Mouse (Mus musculus) stomach, embryonic 14.5 days (tissue): Measurements from ENCODE around the gene Gm20509. TPM values are rescaled to one million over a fixed set of nuclear protein-coding genes. Genes with fewer than 3 reads are reported as not detected.

ENCODE experiments used
- ATAC-seq: fragments of 200-750 bp; cut with Nextera tagmentation; 2 replicates; pipeline ENCODE4 v1.8.0; 2017; ENCODE audit warnings: low read depth, moderate TSS enrichment; ENCODE audit not compliant: insufficient number of reproducible peaks, insufficient read depth, low FRiP score
- H3K27ac ChIP-seq: fragments of 300-500 bp; sonication (generic); 2 replicates; pipeline ENCODE4 v1.5.1; 2014; ENCODE audit warnings: mild to moderate bottlenecking, low read length, moderate library complexity, mixed read lengths
- H3K27me3 ChIP-seq: fragments of 300-500 bp; sonication (generic); 2 replicates; pipeline ENCODE4 v1.6.1; 2014; ENCODE audit warnings: low read length, control low read depth, mixed read lengths; ENCODE audit not compliant: control insufficient read depth, insufficient read depth
- H3K36me3 ChIP-seq: fragments of 300-500 bp; sonication (generic); 2 replicates; pipeline ENCODE4 v1.6.1; 2014; ENCODE audit warnings: mild to moderate bottlenecking, control low read depth, low read length, moderate library complexity, mixed read lengths; ENCODE audit not compliant: control insufficient read depth, insufficient read depth
- H3K4me1 ChIP-seq: fragments of 300-500 bp; sonication (generic); 2 replicates; pipeline ENCODE4 v1.6.1; 2014; ENCODE audit warnings: low read length, control low read depth, mixed read lengths; ENCODE audit not compliant: control insufficient read depth, insufficient read depth
- H3K4me2 ChIP-seq: fragments of 300-500 bp; sonication (generic); replicated peaks from 2 replicates; pipeline ENCODE4 v1.6.1; 2014; ENCODE audit warnings: low read depth, low read length, control low read depth
- H3K4me3 ChIP-seq: fragments of 300-500 bp; sonication (generic); 2 replicates; pipeline ENCODE4 v1.5.1; 2014; ENCODE audit warnings: low read depth, low read length, control low read depth
- H3K9ac ChIP-seq: fragments of 300-500 bp; sonication (generic); replicated peaks from 2 replicates; pipeline ENCODE4 v1.6.1; 2014; ENCODE audit warnings: low read depth, mild to moderate bottlenecking, control low read depth, low read length, moderate library complexity, mixed read lengths
- H3K9me3 ChIP-seq: fragments of 300-500 bp; sonication (generic); 2 replicates; pipeline ENCODE4 v1.6.1; 2016; ENCODE audit warnings: low read depth, low read length, control low read depth; ENCODE audit not compliant: control insufficient read depth
- WGBS: fragments of 180-500 bp; shearing (Covaris S2); extraction: QIAGEN DNeasy Blood & Tissue Kit; methylation state at CpG from one replicate; pipeline ENCODE4 v1.1.7; 2014; 5-methylcytosine and 5-hydroxymethylcytosine counted together
- polyA plus RNA-seq: library from polyadenylated mRNA; unstranded; fragments of >200 nt; fragmentation: Nextera tagmentation; extraction: Ambion mirVana; gene quantifications from 2 replicates; pipeline ENCODE4 v1.2.1, GENCODE M21; 2014

Gene Gm20509
- polyA plus RNA-seq, 1 experiment from 2014 or later: not detected

- Histone ChIP-seq H3K36me3 (no peaks in the 10 kb centered on the region), H3K9me3 (no peaks in the 10 kb centered on the region), H3K4me3 (no peak overlapping the region), H3K4me2 (no peak overlapping the region), H3K4me1 (no peaks in the 10 kb centered on the region), H3K9ac (no peak overlapping the region), H3K27ac (no peak overlapping the region; the same call in 1 of the 2 replicates), H3K27me3 (no peaks in the 10 kb centered on the region)
- peak; percentile 85 for ATAC-seq
- WGBS: 64% methylated on average over 16 of the region's 16 CpGs
These were observed 12.9 kb upstream of the Gm20509 start for GRCm38 (mm10) chr9:73089222-73089920.

GRCm38 (mm10) chr9:73090121-73090520 is 12.1 kb upstream of the Gm20509 start:
- Histone ChIP-seq H3K4me1 (no peaks in the 10 kb centered on the region), H3K9me3 (no peaks in the 10 kb centered on the region), H3K27me3 (no peaks in the 10 kb centered on the region), H3K9ac (no peak overlapping the region), H3K4me2 (no peak overlapping the region), H3K36me3 (no peaks in the 10 kb centered on the region), H3K4me3 (no peak overlapping the region), H3K27ac (no peak overlapping the region)
- ATAC-seq: no peak
- WGBS: 81% methylated on average over 10 of the region's 10 CpGs

GRCm38 (mm10) chr9:73091747-73092146 is 10.5 kb upstream of the Gm20509 start:
- H3K4me1 ChIP-seq: no peaks in the 10 kb centered on the region
- no peaks in the 10 kb centered on the region for H3K27me3 ChIP-seq
- no peak overlapping the region for H3K4me3 ChIP-seq
- H3K9me3 ChIP-seq: no peaks in the 10 kb centered on the region
- no peak for ATAC-seq
- H3K27ac ChIP-seq: no peak overlapping the region
- no peak overlapping the region for H3K9ac ChIP-seq
- H3K4me2 ChIP-seq: no peak overlapping the region
- H3K36me3 ChIP-seq: no peaks in the 10 kb centered on the region
- 0% methylated on average over 1 of the region's 1 CpGs for WGBS

GRCm38 (mm10) chr9:73094580-73094979 is 7.7 kb upstream of the Gm20509 start:
- H3K9me3 ChIP-seq: no peaks in the 10 kb centered on the region
- peak; percentile 92 for ATAC-seq
- WGBS: 20% methylated on average over 17 of the region's 17 CpGs
- H3K27ac ChIP-seq: no peak overlapping the region
- H3K4me2 ChIP-seq: peak overlapping the region; percentile 19; the same call in 1 of the 2 replicates
- no peak overlapping the region for H3K9ac ChIP-seq
- H3K4me3 ChIP-seq: no peak overlapping the region
- no peaks in the 10 kb centered on the region for H3K4me1 ChIP-seq
- no peaks in the 10 kb centered on the region for H3K36me3 ChIP-seq
- no peaks in the 10 kb centered on the region for H3K27me3 ChIP-seq

- H3K4me2 ChIP-seq: no peak overlapping the region
- H3K9me3 ChIP-seq: no peaks in the 10 kb centered on the region
- H3K4me1 ChIP-seq: no peaks in the 10 kb centered on the region
- H3K4me3 ChIP-seq: no peak overlapping the region
- H3K36me3 ChIP-seq: no peaks in the 10 kb centered on the region
- no peaks in the 10 kb centered on the region for H3K27me3 ChIP-seq
- ATAC-seq: no peak
- WGBS: 80% methylated on average over 2 of the region's 2 CpGs
- no peak overlapping the region for H3K9ac ChIP-seq
- no peak overlapping the region for H3K27ac ChIP-seq
These were observed 4.4 kb upstream of the Gm20509 start for GRCm38 (mm10) chr9:73097898-73098297.

- no peak within 1 kb of the TSS for H3K9ac ChIP-seq
- no peak within 1 kb of the TSS for H3K27ac ChIP-seq
- ATAC-seq: no peak
- 0 out of 2 replicates have a peak, but pooled peaks cover 3% of the 10 kb centered on the region for H3K4me1 ChIP-seq
- no peaks in the 10 kb centered on the region for H3K27me3 ChIP-seq
- 85% methylated on average over 5 of the region's 5 CpGs for WGBS
- H3K36me3 ChIP-seq: no peaks in the 10 kb centered on the region
- no peak within 1 kb of the TSS for H3K4me3 ChIP-seq
- no peaks in the 10 kb centered on the region for H3K9me3 ChIP-seq
- no peak within 1 kb of the TSS for H3K4me2 ChIP-seq
These were observed 734 bp upstream of the Gm20509 start, which contains the start of gene Khdc3 for GRCm38 (mm10) chr9:73101536-73101935. Gene Khdc3, plus strand, starts transcription at chr9:73101836.

- H3K4me3 ChIP-seq: peak overlapping the region; percentile 38
- H3K27me3 ChIP-seq: no peaks in the 10 kb centered on the region
- no peaks in the 10 kb centered on the region for H3K36me3 ChIP-seq
- peak overlapping the region; percentile 36 for H3K9ac ChIP-seq
- H3K9me3 ChIP-seq: no peaks in the 10 kb centered on the region
- 0 out of 2 replicates have a peak, but pooled peaks cover 3% of the 10 kb centered on the region for H3K4me1 ChIP-seq
- no peak overlapping the region for H3K27ac ChIP-seq
- WGBS: 4% methylated on average over 59 of the region's 60 CpGs
- ATAC-seq: peak; percentile 64; the same call in 1 of the 2 replicates
- H3K4me2 ChIP-seq: peak overlapping the region; percentile 88
These were observed 1.0 kb downstream of the Gm20509 start for GRCm38 (mm10) chr9:73103159-73103879.

GRCm38 (mm10) chr9:73103880-73104198 is 1.6 kb downstream of the Gm20509 start:
- H3K9ac ChIP-seq: no peak overlapping the region
- WGBS: 28% methylated on average over 5 of the region's 5 CpGs
- H3K4me3 ChIP-seq: peak overlapping the region; percentile 38
- no peak overlapping the region for H3K27ac ChIP-seq
- no peaks in the 10 kb centered on the region for H3K9me3 ChIP-seq
- H3K4me2 ChIP-seq: peak overlapping the region; percentile 88
- 0 out of 2 replicates have a peak, but pooled peaks cover 3% of the 10 kb centered on the region for H3K4me1 ChIP-seq
- no peaks in the 10 kb centered on the region for H3K27me3 ChIP-seq
- no peaks in the 10 kb centered on the region for H3K36me3 ChIP-seq
- peak; percentile 35; the same call in 1 of the 2 replicates for ATAC-seq
